In genomic region chr12:59129592-59129991, GRCm38 (mm10) we compare ENCODE assay signal across 9 mouse cellular contexts. TPM values are rescaled to one million over a fixed set of nuclear protein-coding genes. Genes with fewer than 3 reads are reported as not detected.
A peak's percentile ranks its signal among the peaks of the same experiment; 100 is the strongest.
DNase-seq lines count a peak whose midpoint lies in the region; ATAC-seq and TF ChIP-seq lines count a peak whose summit lies in the region.
"Had no signal": no experiment of that assay in that cellular context is flagged by ENCODE, and none has a peak within 500 bp of the region (broad histone marks: within the 10 kb centered on the region; RNA-seq: fewer than 3 reads in every experiment).

No protein-coding gene starts in this region.

- intact Hi-C loops in gastrocnemius, adult 2 months (cut with DNase I): no loop called here

- TF ChIP-seq EP300 in stomach, postnatal 0 days (optimal IDR thresholded peaks at IDR 0.05): no peak

- H3K4me1 ChIP-seq in embryonic facial prominence, embryonic 14.5 days (ENCODE audit: control insufficient read depth, insufficient read depth, low read length): peaks cover 11% of the 10 kb centered on the region
- H3K4me1 ChIP-seq in heart, embryonic 16.5 days (ENCODE audit: control insufficient read depth, insufficient read depth, low read length): peaks cover 21% of the 10 kb centered on the region
- peaks cover 5% of the 10 kb centered on the region for H3K4me1 ChIP-seq in stomach, postnatal 0 days (replicated peaks; ENCODE audit: control insufficient read depth, insufficient read depth)

- peak; percentile 48 for DNase-seq in gastrocnemius, adult 2 months
- DNase-seq in gastrocnemius, postnatal 4 days (ENCODE audit: low spot score in 2 of 2): no peak
- peak; percentile 70 for DNase-seq in adrenal gland, adult 2 months
- peak; percentile 83 for DNase-seq in embryonic facial prominence, embryonic 14.5 days (ENCODE audit: low spot score)
- peak; percentile 62 for DNase-seq in kidney, postnatal 25 days
- peak; percentile 54 for DNase-seq in stomach, postnatal 0 days (ENCODE audit: low spot score)

- 7% methylated on average over 6 of the region's 6 CpGs for WGBS in embryonic facial prominence, embryonic 14.5 days
- WGBS in heart, embryonic 16.5 days: 5% methylated on average over 6 of the region's 6 CpGs
- WGBS in macrophage (ENCODE audit: missing documents): 26% methylated on average over 6 of the region's 6 CpGs
- WGBS in stomach, postnatal 0 days: 4% methylated on average over 6 of the region's 6 CpGs

- H3K27me3 ChIP-seq in embryonic facial prominence, embryonic 14.5 days (replicated peaks; ENCODE audit: control insufficient read depth, insufficient read depth, low read length): no peaks in the 10 kb centered on the region
- H3K27me3 ChIP-seq in heart, embryonic 16.5 days (ENCODE audit: control insufficient read depth, insufficient read depth, low read length): no peaks in the 10 kb centered on the region
- H3K27me3 ChIP-seq in stomach, postnatal 0 days (ENCODE audit: control insufficient read depth, insufficient read depth, low read length): no peaks in the 10 kb centered on the region

- H3K9me3 ChIP-seq in embryonic facial prominence, embryonic 14.5 days (ENCODE audit: control insufficient read depth, low read length): no peaks in the 10 kb centered on the region
- no peaks in the 10 kb centered on the region for H3K9me3 ChIP-seq in heart, embryonic 16.5 days (replicated peaks; ENCODE audit: control insufficient read depth, low read length)
- no peaks in the 10 kb centered on the region for H3K9me3 ChIP-seq in stomach, postnatal 0 days (ENCODE audit: control insufficient read depth, low read length)
- H3K9me3 ChIP-seq: G1E had no signal

- TF ChIP-seq CTCF in gastrocnemius, adult 2 months (IDR thresholded peaks at IDR 0.05): peak; percentile 36; the same call in 1 of the 2 replicates
- TF ChIP-seq CTCF in stomach, postnatal 0 days (IDR thresholded peaks at IDR 0.05; ENCODE audit: low read depth): peak; percentile 59

- no peaks in the 10 kb centered on the region for H3K36me3 ChIP-seq in embryonic facial prominence, embryonic 14.5 days (ENCODE audit: control insufficient read depth, insufficient read depth, low read length)
- H3K36me3 ChIP-seq in heart, embryonic 16.5 days (ENCODE audit: control insufficient read depth, insufficient read depth): no peaks in the 10 kb centered on the region
- H3K36me3 ChIP-seq in macrophage (ENCODE audit: inconsistent target): no peaks in the 10 kb centered on the region
- no peaks in the 10 kb centered on the region for H3K36me3 ChIP-seq in stomach, postnatal 0 days (ENCODE audit: control insufficient read depth, insufficient read depth, low read length)

- peak overlapping the region; percentile 67 for H3K4me2 ChIP-seq in embryonic facial prominence, embryonic 14.5 days (ENCODE audit: low read depth, low read length)
- peak overlapping the region; percentile 88 for H3K4me2 ChIP-seq in heart, embryonic 16.5 days (ENCODE audit: low read depth, low read length)
- peak overlapping the region; percentile 89 for H3K4me2 ChIP-seq in stomach, postnatal 0 days (replicated peaks; ENCODE audit: low read depth)

- H3K9ac ChIP-seq in embryonic facial prominence, embryonic 14.5 days (ENCODE audit: low read depth, low read length): peak overlapping the region; percentile 96
- peak overlapping the region; percentile 96 for H3K9ac ChIP-seq in heart, embryonic 16.5 days (ENCODE audit: low read length)
- H3K9ac ChIP-seq in stomach, postnatal 0 days (ENCODE audit: low read length): peak overlapping the region; percentile 48

- H3K79me2 ChIP-seq in macrophage (ENCODE audit: inconsistent target): peaks cover 30% of the 10 kb centered on the region

- peak; percentile 42; the same call in 1 of the 2 replicates for ATAC-seq in embryonic facial prominence, embryonic 14.5 days (ENCODE audit: low read depth)
- ATAC-seq in heart, embryonic 16.5 days (replicated peaks; ENCODE audit: extremely low read depth, insufficient read depth, low FRiP score): no peak
- peak; percentile 47; the same call in 1 of the 2 replicates for ATAC-seq in stomach, postnatal 0 days (ENCODE audit: low FRiP score, low TSS enrichment)

- H3K4me3 ChIP-seq in gastrocnemius, adult 2 months: peak overlapping the region; percentile 72
- peak overlapping the region; percentile 87 for H3K4me3 ChIP-seq in embryonic facial prominence, embryonic 14.5 days (ENCODE audit: low read depth, low read length)
- peak overlapping the region; percentile 92 for H3K4me3 ChIP-seq in heart, embryonic 16.5 days (ENCODE audit: low read length)
- no peak overlapping the region for H3K4me3 ChIP-seq in macrophage (ENCODE audit: inconsistent target)
- H3K4me3 ChIP-seq in stomach, postnatal 0 days (ENCODE audit: low read depth, low read length): peak overlapping the region; percentile 86

- H3K27ac ChIP-seq in gastrocnemius, adult 2 months: peak overlapping the region; percentile 100
- peak overlapping the region; percentile 93 for H3K27ac ChIP-seq in embryonic facial prominence, embryonic 14.5 days (replicated peaks; ENCODE audit: low read depth, low read length)
- peak overlapping the region; percentile 84 for H3K27ac ChIP-seq in heart, embryonic 16.5 days (ENCODE audit: low read length)
- H3K27ac ChIP-seq in macrophage: peak overlapping the region; percentile 76
- H3K27ac ChIP-seq in stomach, postnatal 0 days (replicated peaks): peak overlapping the region; percentile 97

RNA-seq across cellular contexts. Expression of gene Mia2, which starts 34.0 kb away (rescaled TPM):
- total RNA-seq in gastrocnemius, adult 2 months (2021): 100 to 1,000 TPM; 113 to 123 TPM
- total RNA-seq in gastrocnemius, postnatal 4 days (2021): 10 to 100 TPM; 53.0 to 68.1 TPM
- total RNA-seq in adrenal gland, adult 2 months (2021): 100 to 1,000 TPM; 114 to 180 TPM
- 20.8 and 31.9 TPM in 2 replicates for polyA plus RNA-seq in adrenal gland, adult 2 months (2012; rRNA removed)
- 53.9 and 58.2 TPM in 2 replicates for polyA plus RNA-seq in embryonic facial prominence, embryonic 14.5 days (2014; fragmentation: Nextera tagmentation; extraction: Ambion mirVana)
- 43.0 and 63.6 TPM in 2 replicates for polyA plus RNA-seq in heart, embryonic 16.5 days (2015; fragmentation: Nextera tagmentation; extraction: Ambion mirVana)
- total RNA-seq in macrophage (2018; cell fraction: chromatin; rRNA removed): 100 to 1,000 TPM in 18 of 26 experiments, 10 to 100 TPM in 8; 25.8 to 265 (median 176) TPM
- total RNA-seq in macrophage (2018; cell fraction: cytosol; rRNA removed): 100 to 1,000 TPM in 12 of 26 experiments, 10 to 100 TPM in 14; 72.0 to 131 (median 99.9) TPM
- total RNA-seq in macrophage (2018; cell fraction: nucleus; rRNA removed): 100 to 1,000 TPM in 14 of 26 experiments, 10 to 100 TPM in 12; 23.4 to 180 (median 107) TPM
- polyA plus RNA-seq in macrophage (2018): 74.3 to 171 TPM (median 100 TPM) in 3 replicates
- 60.1 and 69.4 TPM in 2 replicates for polyA plus RNA-seq in stomach, postnatal 0 days (2015; fragmentation: Nextera tagmentation; extraction: Ambion mirVana)

Comparison
In these comparisons a context has a peak if more than half of its experiments do, and no peak if none do; other contexts are left out.
1. DNase-seq: peak in gastrocnemius, adult 2 months (single experiment), adrenal gland, adult 2 months (single experiment), embryonic facial prominence, embryonic 14.5 days (single experiment), kidney, postnatal 25 days (2 of 2) and stomach, postnatal 0 days (single experiment); none in gastrocnemius, postnatal 4 days (0 of 2).
2. Peak in every context shown above with its lines, with median percentiles within 50 percentile points of each other: H3K27ac ChIP-seq, H3K4me2 ChIP-seq and H3K9ac ChIP-seq.